Mouse (Mus musculus) lung, adult 2 months (tissue): ENCODE measurements at regions not wholly inside any gene's neighbourhood (a gene's known extent, or its start where the extent isn't known, plus 50 kb on each side); places are given as distances from the start of the nearest gene placed in this dataset.

ENCODE experiments used
- CTCF ChIP-seq: fragments of 200-500 bp; IDR thresholded peaks from 2 replicates; pipeline ENCODE4 v1.5.1; 2011; ENCODE audit warnings: mild to moderate bottlenecking, low read length, control low read depth; ENCODE audit not compliant: insufficient read depth
- POLR2A ChIP-seq: fragments of 200-500 bp; IDR thresholded peaks from 2 replicates; pipeline ENCODE4 v1.6.1; 2011; ENCODE audit warnings: low read depth, mild to moderate bottlenecking, control low read depth, low read length, borderline replicate concordance; ENCODE audit errors: extremely low read depth

DNA sequence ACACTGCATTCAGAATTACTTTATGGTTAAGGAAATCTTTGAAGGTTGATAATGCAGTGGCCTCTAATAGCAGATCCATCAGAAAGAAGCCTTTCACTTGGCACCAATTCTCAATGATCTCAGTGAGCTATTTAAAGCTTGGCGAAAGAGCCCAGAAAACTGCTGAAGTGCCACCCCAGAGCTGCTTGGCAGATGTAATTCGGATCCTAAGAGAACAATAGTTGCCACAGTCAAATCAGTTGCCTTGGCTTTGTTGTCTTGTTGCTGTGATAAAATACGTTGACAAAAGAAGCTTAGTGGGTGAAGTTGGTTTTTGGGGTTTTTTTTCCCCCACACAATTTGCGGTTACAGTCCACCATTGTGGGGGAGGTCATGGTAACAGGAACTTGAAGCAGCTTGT, 449.4 kb downstream of the Pik3r1 start:
- TF ChIP-seq CTCF = no peak
- TF ChIP-seq POLR2A = no peak
